Mouse (Mus musculus) layer of hippocampus, postnatal 25 days (tissue): ENCODE data around the gene Cadps. TPM values are rescaled to one million over a fixed set of nuclear protein-coding genes. Genes with fewer than 3 reads are reported as not detected.

Experiments
- DNase-seq, 2 experiments: peaks; one replicate each; pipeline ENCODE4 v3.0.0; 2022; ENCODE audit warnings: mixed read lengths in 2 of 2, low spot score in 1 of 2; ENCODE audit errors: extremely low spot score in 1 of 2
- total RNA-seq, 2 experiments: library from RNA; stranded (reverse); gene quantifications; 2 replicates each; pipeline ENCODE4 v1.2.3; 2021

Gene Cadps
- 100 to 1,000 TPM; 212 to 235 TPM for total RNA-seq

DNA sequence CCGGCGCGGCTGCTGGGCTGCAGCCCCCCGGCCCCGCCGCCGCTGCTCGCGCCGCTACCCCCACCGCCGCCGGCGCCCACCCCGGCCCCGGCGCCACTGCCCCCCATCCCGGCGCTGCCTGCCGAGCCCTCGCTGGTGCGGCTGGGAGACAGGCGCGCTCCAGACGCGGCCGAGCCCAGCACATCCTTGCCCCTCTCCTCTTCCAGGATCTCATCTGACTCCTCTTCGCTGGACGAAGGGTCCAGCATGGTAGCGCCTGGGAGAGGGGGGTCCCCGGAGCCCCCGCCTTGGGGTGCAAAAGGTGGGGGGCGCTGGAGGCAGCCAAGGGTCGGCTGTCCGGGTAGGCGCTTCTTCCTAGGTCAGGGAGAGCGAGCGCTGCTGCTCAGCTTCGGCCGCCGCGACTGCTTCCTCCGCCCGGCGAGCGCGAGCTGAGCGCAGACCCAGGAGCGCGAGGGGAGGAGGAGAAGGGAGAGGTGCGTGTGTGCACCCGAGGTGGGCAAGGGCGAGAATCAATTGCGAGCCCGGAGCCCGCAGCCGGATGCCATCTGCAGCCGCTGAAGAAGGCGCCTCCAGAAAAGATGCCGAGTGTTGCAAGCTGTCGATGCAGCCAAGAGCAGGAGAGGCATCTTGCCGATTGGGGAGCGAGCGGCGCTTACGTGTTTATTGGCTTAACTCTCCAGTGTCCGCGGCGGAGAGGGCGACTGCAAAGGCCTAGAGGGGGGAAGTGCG lies at the start of gene Cadps:
TSS of gene Cadps (minus strand) at position 589 of the 729 bp plus-strand sequence.
- peak; percentile 66 to 69 for DNase-seq

- DNase-seq = no peak
These were observed 46.7 kb upstream of the Cadps start for GRCm38 (mm10) chr14:12869605-12870004.

GRCm38 (mm10) chr14:12865258-12865657 lies 42.4 kb upstream of the Cadps start:
- DNase-seq = no peak

GRCm38 (mm10) chr14:12843860-12844259 lies 21.0 kb upstream of the Cadps start:
- no peak for DNase-seq

DNA sequence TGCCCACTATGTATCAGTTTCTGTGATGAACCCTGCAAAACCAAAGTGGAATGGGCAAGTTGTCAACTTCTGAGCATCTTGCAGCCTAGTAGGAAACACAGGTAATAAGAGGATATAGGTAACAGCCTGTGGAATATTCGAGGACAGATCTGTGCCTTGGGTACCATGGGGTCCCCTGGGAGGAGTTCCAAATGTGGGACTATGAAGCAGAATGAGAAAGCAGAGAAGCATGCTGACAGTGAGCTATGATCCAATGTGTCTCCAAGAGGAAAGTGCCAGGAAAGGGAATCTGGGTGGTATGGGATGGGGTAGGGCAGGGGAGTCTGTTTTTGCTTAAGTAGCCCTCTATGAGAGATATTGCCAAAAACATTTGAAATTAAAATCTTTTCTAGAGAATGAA lies 16.6 kb upstream of the Cadps start:
- DNase-seq = no peak

GRCm38 (mm10) chr14:12838949-12839348 lies 16.1 kb upstream of the Cadps start:
- no peak for DNase-seq

DNA sequence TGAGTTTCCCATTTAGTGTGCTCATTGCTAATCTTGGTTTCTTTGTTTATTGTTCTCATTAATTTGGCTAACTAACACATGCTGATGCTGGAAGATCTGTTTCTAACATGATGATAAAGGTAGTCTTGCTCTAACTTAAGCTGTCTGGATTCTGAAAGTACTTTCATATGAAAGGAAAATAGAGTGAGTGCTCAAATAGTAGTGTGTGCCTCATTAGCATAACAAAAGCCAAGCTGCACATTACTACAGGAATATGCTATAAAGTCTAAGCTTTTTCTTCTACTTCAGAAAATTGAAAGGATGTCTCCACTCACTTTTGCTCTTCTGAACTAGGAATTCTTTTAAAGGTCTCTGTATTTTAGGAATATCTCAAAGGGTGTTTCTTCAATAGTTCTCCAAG lies 15.4 kb upstream of the Cadps start:
- DNase-seq = no peak

GRCm38 (mm10) chr14:12837902-12838301 lies 15.0 kb upstream of the Cadps start:
- no peak for DNase-seq

DNA sequence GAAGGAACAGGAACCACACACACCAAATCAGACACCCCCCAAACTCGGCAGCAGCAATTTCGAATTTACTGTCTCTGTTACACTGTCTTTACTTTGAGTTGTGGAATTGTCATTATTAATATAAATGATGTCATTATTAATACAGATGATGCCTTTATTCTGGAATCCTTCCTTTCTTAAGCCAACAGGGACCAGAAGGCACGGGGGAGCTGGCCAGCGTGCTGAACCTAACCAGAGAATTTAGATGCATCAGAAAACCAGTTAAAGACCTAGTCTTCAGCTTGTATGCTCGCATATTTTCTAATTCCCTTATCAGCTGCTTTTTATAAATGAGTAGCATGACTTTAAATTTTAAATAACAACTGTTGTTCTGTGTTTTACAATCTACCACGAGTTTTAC lies 902 bp upstream of the Cadps start:
- DNase-seq = peak in 1 of 2 experiments; percentile 18

- DNase-seq = peak; percentile 56 to 58
These were observed 918 bp downstream of the Cadps start for GRCm38 (mm10) chr14:12821831-12822490.

DNA sequence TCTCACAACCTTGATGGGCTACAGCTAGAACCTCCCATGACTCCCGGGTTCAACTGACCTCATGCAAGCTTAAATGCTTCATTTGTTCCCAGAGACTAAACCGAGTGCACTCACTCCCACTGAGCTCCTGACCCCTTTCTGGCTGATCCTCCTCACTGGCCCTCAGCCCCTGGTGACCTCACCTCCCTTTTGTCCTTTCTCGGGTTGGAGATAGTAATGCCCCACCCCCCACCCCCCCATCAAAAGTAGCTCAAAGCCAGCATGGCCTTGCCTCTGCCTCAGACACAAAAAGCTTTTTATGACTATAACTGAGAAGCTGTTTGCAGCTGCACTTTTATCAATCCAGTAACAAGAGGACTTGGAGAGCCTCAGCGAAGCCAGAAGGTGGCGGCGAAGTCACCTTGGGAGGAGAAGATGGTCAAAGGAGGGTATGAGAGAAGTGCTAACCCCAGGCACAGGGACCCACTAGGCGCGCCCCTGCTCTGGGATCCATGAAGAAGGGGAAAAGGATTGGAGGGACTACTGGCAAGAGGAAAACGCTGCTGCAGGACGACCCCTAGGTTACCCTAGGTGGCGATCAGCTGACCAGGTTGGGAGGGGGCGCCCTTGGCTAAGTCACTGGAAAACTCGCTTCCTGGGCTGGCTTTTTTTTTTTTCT lies 1.6 kb downstream of the Cadps start:
- DNase-seq = no peak

DNA sequence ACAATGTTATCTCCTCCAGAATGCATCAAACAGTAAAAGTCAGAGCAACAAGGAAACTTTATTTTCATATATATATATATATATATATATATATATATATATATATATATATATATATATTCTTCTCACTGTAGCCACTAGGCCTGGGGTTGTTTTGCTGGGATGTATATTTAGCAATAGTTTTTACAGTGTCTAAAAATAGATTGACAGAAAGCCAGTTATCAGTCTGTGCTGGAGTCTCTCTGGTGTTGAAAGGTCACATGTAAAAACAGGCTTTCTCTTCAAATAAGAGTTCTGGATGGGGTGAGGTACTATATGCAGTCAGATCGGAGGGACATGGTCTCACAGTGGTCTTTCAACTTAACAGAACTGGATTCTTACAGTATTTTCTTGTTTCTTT lies 2.7 kb downstream of the Cadps start:
- DNase-seq = no peak

- no peak for DNase-seq
These were observed 4.4 kb downstream of the Cadps start for GRCm38 (mm10) chr14:12818442-12818841.

DNA sequence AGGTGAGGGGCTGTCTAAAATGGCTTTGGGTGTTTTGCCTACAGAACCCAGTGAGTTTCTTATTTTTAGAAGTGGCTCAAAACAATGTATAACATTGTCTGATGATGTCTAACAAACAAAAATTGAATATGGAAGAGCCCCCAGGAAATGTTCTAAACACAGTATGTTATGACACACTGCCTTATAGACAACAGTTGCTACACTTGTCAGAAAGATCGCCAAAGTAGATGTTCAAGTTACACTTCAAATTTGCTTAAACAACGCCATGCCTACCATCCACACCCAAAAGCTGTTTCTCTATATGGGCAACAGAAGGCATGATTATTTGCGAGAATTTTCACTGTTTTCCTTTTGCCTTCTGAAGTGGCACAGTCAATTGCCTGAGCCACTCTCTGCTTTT lies 10.8 kb downstream of the Cadps start:
- DNase-seq = no peak

DNA sequence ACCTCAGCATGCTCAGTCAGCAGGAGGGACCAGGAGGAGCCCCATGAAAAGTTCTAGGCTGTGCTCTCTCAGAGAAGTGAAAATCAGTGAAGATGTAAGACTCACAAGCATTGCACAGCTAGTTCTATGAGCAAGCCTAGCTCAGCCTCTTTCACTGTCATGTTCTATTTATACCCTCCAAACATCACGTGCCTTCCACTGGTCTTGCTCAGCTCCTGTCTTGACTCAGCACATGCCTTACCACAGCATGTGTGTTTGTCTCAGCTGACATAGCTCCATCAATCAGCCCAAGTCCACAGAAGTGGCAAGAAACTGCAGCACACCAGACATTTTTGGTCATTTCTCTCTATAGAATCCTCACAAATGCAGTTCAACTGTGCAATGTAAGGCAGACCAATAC lies 19.9 kb downstream of the Cadps start:
- DNase-seq = no peak

DNA sequence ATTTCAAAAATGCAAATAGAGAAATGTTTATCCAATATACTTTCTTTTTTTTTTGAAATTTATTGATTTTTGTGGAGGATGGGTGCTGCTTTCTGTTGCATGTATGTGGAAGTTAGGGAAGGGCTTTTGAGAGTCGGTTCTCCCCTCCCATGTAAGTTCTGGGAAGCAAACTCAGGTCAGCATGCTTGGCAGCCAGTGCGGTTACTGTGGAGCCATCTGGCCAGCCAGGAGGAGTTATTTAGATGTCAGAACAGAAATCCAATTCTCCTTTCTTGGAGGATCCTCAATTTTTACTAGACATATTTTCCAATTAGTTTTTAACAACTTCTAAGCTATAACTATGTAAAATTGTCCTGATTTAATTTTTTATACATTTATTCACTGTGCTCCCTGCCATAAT lies 21.8 kb downstream of the Cadps start:
- no peak for DNase-seq

DNA sequence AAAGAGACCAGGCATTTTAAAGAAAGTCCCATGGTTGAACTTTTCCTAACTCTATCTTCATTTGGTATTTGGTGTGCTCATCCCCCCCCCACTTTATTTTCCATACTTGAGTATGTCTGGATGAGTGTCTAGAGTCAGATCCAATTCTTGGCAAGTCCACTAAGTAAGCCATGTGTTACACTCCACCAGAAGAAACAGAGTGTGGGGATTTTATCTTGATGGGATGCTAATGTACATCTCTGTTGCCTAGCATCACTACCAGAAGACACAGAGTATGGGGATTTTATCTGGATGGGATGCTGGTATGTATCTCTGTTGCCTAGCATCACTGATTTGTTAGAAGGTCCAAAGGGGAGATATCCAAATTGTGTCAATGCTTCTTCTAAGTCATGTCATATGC lies 24.0 kb downstream of the Cadps start:
- no peak for DNase-seq

GRCm38 (mm10) chr14:12784296-12784695 lies 38.6 kb downstream of the Cadps start:
- no peak for DNase-seq

- DNase-seq = no peak
These were observed 42.9 kb downstream of the Cadps start for GRCm38 (mm10) chr14:12780016-12780415.

GRCm38 (mm10) chr14:12777990-12778389 lies 44.9 kb downstream of the Cadps start:
- peak in 1 of 2 experiments; percentile 17 for DNase-seq

DNA sequence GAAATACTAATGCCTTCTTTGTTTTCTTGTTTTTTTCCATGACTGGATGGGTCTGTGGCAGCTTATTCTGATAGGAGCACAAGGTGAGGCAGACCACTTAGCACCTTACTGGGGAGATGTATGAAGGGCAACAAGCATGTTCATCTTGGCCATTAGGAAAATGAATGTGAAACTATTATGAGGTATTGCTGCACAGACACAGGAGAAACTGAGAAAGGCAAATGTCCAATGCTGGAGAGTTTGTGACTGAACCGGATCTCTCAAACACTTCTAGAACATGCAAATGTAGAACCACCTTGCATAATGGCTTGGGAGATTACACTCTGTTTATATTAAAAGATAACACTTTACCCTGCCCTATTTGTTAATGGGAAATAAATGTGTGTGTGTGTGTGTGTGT lies 54.0 kb downstream of the Cadps start:
- DNase-seq = no peak

DNA sequence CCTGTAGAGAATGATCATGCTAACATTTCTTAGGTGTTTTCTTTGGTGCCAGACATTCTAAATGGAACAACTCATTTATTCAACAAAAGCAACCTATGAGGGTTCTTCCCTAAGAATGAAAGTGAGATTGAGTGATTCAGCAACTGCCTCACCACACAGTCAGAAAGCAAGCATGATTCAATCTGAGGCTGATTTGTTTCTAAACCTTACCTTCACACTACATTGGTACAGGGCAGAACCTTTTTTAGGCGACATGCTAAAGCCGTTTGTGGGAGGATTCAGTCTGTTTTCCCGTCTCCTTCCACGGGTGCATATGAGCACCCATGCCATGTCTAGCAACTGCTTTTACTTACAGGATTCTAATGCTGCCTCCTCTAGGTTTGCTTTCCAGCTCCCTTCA lies 69.6 kb downstream of the Cadps start:
- no peak for DNase-seq
